Mouse (Mus musculus): ENCODE results near the gene Gtf3c5. TPM values are rescaled to one million over a fixed set of nuclear protein-coding genes. Genes with fewer than 3 reads are reported as not detected.

Gtf3c5 gene
- polyA plus RNA-seq, 1 experiment from 2014 or later = 40.7 TPM

Small RNA genes within 50 kb of the gene (microRNA-seq; reads per million reads assigned to microRNA genes)
- not detected for gene Gm22824

Other genes with a start within 250 kb of the Gtf3c5 start
- 6.2 and 8.4 TPM in 2 replicates for gene Ppp1r26, start 137.0 kb downstream of the Gtf3c5 start, polyA plus RNA-seq (2015; fragmentation: Nextera tagmentation; extraction: Ambion mirVana)
- gene 1700007K13Rik, start 117.4 kb downstream of the Gtf3c5 start, polyA plus RNA-seq (2015; fragmentation: Nextera tagmentation; extraction: Ambion mirVana) = 2.0 TPM in 2 replicates
- gene Mrps2, start 115.7 kb downstream of the Gtf3c5 start, polyA plus RNA-seq (2015; fragmentation: Nextera tagmentation; extraction: Ambion mirVana) = 52.5 and 54.3 TPM in 2 replicates
- 0.43 TPM in 1 of 2 replicates, not detected in the other for gene Gbgt1, start 86.9 kb downstream of the Gtf3c5 start, polyA plus RNA-seq (2015; fragmentation: Nextera tagmentation; extraction: Ambion mirVana)
- 0.53 and 0.76 TPM in 2 replicates for gene Gm10134, start 77.7 kb downstream of the Gtf3c5 start, polyA plus RNA-seq (2015; fragmentation: Nextera tagmentation; extraction: Ambion mirVana)
- gene Ralgds, start 70.6 kb downstream of the Gtf3c5 start, polyA plus RNA-seq (2015; fragmentation: Nextera tagmentation; extraction: Ambion mirVana) = 50.9 and 53.6 TPM in 2 replicates
- 0.14 TPM in 1 of 2 replicates, not detected in the other for gene Cel, start 20.3 kb downstream of the Gtf3c5 start, polyA plus RNA-seq (2015; fragmentation: Nextera tagmentation; extraction: Ambion mirVana)
- gene Gfi1b, start 38.2 kb upstream of the Gtf3c5 start, polyA plus RNA-seq (2015; fragmentation: Nextera tagmentation; extraction: Ambion mirVana) = 0.19 and 0.31 TPM in 2 replicates
- 29.0 and 34.1 TPM in 2 replicates for gene Tsc1, start 57.5 kb upstream of the Gtf3c5 start, polyA plus RNA-seq (2015; fragmentation: Nextera tagmentation; extraction: Ambion mirVana)
- 1.6 and 2.8 TPM in 2 replicates for gene Spaca9, start 116.0 kb upstream of the Gtf3c5 start, polyA plus RNA-seq (2015; fragmentation: Nextera tagmentation; extraction: Ambion mirVana)
- gene Ak8, start 116.4 kb upstream of the Gtf3c5 start, polyA plus RNA-seq (2015; fragmentation: Nextera tagmentation; extraction: Ambion mirVana) = 0.83 and 1.1 TPM in 2 replicates